Mouse (Mus musculus) left cerebral cortex, adult 11 months (tissue): ENCODE data around the gene Gm5771.
"Not testable (repeated sequence)": the region's sequence is repeated elsewhere in the genome, so short reads cannot be mapped to it uniquely, and the experiment has no call there.

Experiments
- DNase-seq: peaks from one replicate; pipeline ENCODE4 v3.0.0; 2022; ENCODE audit warnings: low spot score

Gene Gm5771

DNA sequence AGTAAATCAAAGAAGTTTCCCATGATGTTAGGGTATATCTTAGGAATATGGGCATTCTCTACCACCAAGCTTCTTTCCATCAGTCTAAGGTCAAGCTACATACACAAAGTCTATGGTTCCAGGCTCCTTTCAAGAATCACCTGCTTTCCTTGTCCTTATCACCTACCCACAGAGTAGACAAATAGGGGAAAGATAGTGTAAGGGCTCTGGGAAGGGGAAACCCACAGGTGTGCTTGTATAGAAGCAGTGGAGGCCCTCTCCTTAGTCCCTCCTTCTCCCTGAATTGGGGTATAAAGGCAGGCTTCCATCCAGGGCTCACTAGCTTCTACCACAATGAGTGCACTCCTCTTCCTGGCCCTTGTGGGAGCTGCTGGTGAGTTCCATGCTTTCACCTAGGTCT, at the start of gene Gm5771:
Gene Gm5771, plus strand, starts transcription at position 301 of the 400 bp plus-strand sequence.
- not testable (repeated sequence) for DNase-seq

GRCm38 (mm10) chr6:41353932-41354331, 38.2 kb upstream of the Gm5771 start, which contains the start of gene Try10:
Try10 (plus strand) TSS chr6:41354105.
- DNase-seq: no peak

DNA sequence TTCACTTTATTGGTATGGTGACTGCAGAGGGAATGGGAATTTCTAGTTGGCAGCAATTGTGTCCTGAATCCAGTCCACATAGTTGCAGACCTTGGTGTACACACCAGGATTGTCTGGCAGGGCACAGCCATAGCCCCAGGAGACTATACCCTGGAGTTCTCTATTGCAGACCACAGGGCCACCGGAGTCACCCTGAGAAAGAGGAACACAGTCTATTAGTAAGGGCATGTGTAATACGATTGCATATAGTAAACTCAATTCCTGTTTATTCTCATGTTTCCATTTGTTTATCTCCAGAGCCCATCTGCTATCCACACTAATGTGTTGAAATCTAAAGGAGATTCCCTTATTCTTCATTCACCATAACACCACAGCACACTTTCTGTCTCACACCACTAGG, 18.4 kb upstream of the Gm5771 start:
- DNase-seq: not testable (repeated sequence)

DNA sequence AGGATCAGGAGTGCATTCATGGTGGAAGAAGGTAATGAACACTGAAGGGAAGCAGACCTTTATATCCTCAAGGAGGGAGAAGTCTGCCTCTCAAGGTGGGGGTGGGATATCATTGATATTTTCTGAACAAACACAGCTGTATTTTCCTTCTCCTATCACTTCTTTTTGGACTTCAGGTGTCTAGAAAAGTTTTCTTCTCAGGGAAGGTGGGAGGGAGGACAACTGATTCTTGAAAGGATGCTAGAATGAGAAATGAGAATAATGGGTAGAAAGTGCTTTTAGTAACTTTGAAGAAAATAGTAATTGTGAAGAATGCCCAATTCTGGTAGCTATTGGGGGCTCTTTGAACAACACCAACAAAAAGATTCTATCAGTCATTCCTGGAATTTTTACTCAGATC, 14.6 kb upstream of the Gm5771 start, which contains the start of gene Prss3:
Gene Prss3, minus strand, starts transcription at position 101 of the 400 bp plus-strand sequence.
- DNase-seq: not testable (repeated sequence)

DNA sequence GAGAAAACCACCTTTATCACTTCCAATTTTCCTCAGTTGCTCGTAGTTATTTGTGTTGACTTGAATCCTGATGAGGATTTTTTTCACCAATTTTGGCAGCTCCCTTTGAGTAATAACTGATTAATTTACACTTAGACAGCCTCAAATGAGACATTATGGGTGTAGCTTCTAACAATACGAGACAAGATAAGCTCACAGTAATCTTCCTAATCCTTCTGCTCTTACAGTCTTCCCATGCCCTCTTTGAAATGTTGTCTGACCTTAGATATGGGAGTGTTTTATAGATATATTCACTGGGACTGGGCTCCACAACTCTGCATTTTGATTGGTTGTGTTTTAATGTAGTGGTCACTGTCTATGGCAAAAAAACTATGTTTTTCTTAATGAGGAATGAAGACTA, 5.4 kb upstream of the Gm5771 start:
- DNase-seq: no peak

GRCm38 (mm10) chr6:41391640-41392039, 516 bp upstream of the Gm5771 start:
- DNase-seq: peak; percentile 4

GRCm38 (mm10) chr6:41442261-41442660, 50.1 kb downstream of the Gm5771 start:
- DNase-seq: not testable (repeated sequence)

DNA sequence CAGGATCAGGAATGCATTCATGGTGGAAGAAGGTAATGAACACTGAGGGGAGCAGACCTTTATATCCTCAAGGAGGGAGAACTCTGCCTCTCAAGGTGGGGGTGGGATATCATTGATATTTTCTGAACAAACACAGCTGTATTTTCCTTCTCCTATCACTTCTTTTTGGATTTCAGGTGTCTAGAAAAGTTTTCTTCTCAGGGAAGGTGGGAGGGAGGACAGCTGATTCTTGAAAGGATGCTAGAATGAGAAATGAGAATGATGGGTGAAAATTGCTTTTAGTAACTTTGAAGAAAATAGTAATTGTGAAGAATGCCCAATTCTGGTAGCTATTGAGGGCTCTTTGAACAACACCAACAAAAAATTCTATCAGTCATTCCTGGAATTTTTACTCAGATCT, 53.9 kb downstream of the Gm5771 start, which contains the start of gene Gm10334:
Gene Gm10334, minus strand, starts transcription at position 101 of the 400 bp plus-strand sequence.
- DNase-seq: not testable (repeated sequence)
